Mouse (Mus musculus): ENCODE data around the gene Oprm1. TPM values are rescaled to one million over a fixed set of nuclear protein-coding genes. Genes with fewer than 3 reads are reported as not detected.

Oprm1 gene
- polyA plus RNA-seq, 1 experiment, result 2.1 TPM

DNA sequence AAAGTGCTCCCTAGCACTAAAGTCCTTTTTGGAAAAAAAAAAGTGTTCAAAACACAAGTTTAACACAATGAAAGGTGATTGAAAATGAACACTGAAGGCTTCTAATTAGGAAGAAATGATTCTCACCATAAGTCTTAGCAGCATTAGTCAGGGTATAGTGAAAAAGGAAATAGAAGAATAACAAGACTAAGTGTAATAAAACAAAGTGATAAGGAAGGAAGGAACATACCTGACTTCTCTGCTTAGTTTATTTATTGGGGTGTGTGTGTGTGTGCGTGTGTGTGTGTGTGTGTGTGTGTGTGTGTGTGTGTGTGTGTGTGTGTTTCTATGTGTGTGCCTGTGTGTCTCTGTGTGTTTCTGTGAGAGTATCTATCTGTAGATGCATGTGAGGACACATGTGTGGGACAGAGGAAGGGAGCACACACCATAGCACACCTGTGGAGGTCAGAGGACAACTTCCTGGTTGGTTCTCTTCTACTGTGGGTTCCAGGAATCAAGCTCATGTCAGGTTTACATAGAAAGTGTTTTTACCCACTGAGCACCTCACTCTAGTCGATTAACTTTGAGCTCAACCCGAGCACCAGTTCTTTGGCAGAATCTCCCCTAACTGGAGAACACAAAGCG is 169.4 kb downstream of the Oprm1 start:
- no peaks in the 10 kb centered on the region for H3K4me1 ChIP-seq (ENCODE audit: control insufficient read depth, insufficient read depth, low read length)
- H3K4me3 ChIP-seq (replicated peaks; ENCODE audit: insufficient read depth, low read depth, low read length), result no peak overlapping the region
- WGBS, result 87% methylated on average over 4 of the region's 4 CpGs
- no peak for DNase-seq
- H3K27ac ChIP-seq (ENCODE audit: insufficient read depth, low read length), result no peak overlapping the region
- TF ChIP-seq POLR2A (IDR thresholded peaks at IDR 0.05; ENCODE audit: borderline replicate concordance, insufficient read depth, low read length) (no peak), CTCF (IDR thresholded peaks at IDR 0.05; ENCODE audit: borderline replicate concordance, insufficient read depth, low read depth, low read length) (no peak)
- H3K27me3 ChIP-seq (ENCODE audit: control insufficient read depth, insufficient read depth, low read length), result no peaks in the 10 kb centered on the region

DNA sequence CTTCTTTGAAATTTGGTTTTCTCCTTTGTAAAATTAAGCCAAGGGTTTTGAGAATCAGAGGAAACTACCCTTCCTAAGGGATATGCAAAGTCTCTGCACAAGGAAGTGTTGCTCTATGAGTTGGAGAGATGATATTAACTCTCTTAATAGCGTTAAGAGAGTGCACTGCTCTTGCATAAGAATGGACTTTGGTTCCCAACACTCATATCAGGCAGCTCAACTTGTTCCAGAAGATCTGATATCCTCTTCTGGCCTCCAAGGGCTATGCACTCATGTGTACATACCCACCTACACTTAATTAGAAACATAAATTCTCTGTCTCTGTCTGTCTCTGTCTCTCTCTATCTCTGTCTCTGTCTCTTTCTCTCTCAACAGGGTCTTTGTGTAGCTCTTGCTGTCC is 170.6 kb downstream of the Oprm1 start:
- 56% methylated on average over 1 of the region's 1 CpGs for WGBS
- H3K27ac ChIP-seq (ENCODE audit: insufficient read depth, low read length), result no peak overlapping the region
- TF ChIP-seq POLR2A (IDR thresholded peaks at IDR 0.05; ENCODE audit: borderline replicate concordance, insufficient read depth, low read length) (no peak), CTCF (IDR thresholded peaks at IDR 0.05; ENCODE audit: borderline replicate concordance, insufficient read depth, low read depth, low read length) (no peak)
- H3K4me3 ChIP-seq (replicated peaks; ENCODE audit: insufficient read depth, low read depth, low read length), result no peak overlapping the region
- H3K4me1 ChIP-seq (ENCODE audit: control insufficient read depth, insufficient read depth, low read length), result no peaks in the 10 kb centered on the region
- DNase-seq, result no peak
- no peaks in the 10 kb centered on the region for H3K27me3 ChIP-seq (ENCODE audit: control insufficient read depth, insufficient read depth, low read length)

DNA sequence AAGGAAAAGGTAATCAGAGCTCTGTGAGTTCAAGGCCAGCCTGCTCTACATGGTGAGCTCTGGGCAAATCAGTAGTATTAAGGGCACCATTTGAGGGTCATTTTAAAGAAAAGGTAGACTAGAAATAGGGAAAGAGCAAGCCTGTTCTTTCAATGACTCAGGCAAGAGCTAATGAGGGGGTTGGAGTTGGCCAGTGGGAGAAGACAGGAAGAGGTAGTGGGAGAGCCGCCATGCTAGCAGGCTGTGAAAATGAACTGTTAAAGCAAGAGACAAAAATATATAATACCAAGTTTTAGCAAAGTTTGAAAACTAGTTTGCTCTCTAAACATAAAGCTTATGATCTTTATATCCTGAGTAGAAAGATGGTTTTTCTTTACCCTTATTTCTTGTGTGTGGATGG is 172.1 kb downstream of the Oprm1 start:
- no peak for DNase-seq
- 97% methylated on average over 1 of the region's 1 CpGs for WGBS
- Histone ChIP-seq H3K27ac (ENCODE audit: insufficient read depth, low read length) (no peak overlapping the region), H3K27me3 (ENCODE audit: control insufficient read depth, insufficient read depth, low read length) (no peaks in the 10 kb centered on the region), H3K4me1 (ENCODE audit: control insufficient read depth, insufficient read depth, low read length) (no peaks in the 10 kb centered on the region), H3K4me3 (replicated peaks; ENCODE audit: insufficient read depth, low read depth, low read length) (no peak overlapping the region)
- TF ChIP-seq POLR2A (IDR thresholded peaks at IDR 0.05; ENCODE audit: borderline replicate concordance, insufficient read depth, low read length), result no peak
- TF ChIP-seq CTCF (IDR thresholded peaks at IDR 0.05; ENCODE audit: borderline replicate concordance, insufficient read depth, low read depth, low read length), result no peak

DNA sequence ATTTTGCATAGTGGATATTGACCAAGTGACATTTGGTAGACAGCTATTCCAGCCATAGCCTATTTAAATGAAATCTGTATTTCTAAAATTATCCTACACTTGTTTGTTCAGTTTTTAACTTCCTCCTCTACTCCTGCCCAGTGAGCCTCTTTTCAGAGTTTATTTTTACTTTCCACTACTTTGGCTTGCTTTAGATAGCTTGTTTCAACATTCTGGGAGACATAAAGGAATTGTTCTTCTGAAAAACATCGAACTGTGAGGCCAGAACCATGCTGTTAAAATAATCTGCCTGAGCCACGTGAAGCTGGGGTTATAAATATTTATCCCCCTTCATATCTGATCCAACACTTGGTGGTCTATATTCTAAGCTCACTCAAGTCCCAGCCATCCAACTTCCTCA is 172.6 kb downstream of the Oprm1 start:
- DNase-seq, result no peak
- WGBS, result 39% methylated on average over 2 of the region's 2 CpGs

DNA sequence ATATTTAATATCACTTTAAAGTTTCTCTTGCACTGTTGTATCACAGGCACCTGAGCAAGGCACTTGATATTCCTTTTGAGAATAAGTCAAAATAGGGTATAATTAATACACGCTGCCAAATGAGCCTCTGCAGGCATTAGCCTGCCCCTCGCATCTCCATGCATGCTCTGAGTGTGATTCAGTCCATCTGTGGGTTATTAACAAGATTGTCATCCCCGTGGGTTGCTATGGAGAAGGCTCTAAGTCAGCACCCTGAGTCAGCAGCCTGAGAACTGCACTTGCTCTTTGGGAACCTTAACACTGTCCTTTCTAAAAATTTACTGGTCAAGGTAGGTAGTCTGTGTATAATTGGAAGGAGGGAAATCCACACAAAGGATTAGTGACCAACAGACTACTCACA is 176.5 kb downstream of the Oprm1 start:
- Histone ChIP-seq H3K27me3 (ENCODE audit: control insufficient read depth, insufficient read depth, low read length) (no peaks in the 10 kb centered on the region), H3K4me1 (ENCODE audit: control insufficient read depth, insufficient read depth, low read length) (no peaks in the 10 kb centered on the region; the same call in 1 of the 2 replicates), H3K4me3 (replicated peaks; ENCODE audit: insufficient read depth, low read depth, low read length) (no peak overlapping the region), H3K27ac (ENCODE audit: insufficient read depth, low read length) (no peak overlapping the region)
- 34% methylated on average over 3 of the region's 3 CpGs for WGBS
- TF ChIP-seq CTCF (IDR thresholded peaks at IDR 0.05; ENCODE audit: borderline replicate concordance, insufficient read depth, low read depth, low read length) (no peak), POLR2A (IDR thresholded peaks at IDR 0.05; ENCODE audit: borderline replicate concordance, insufficient read depth, low read length) (no peak)
- DNase-seq, result no peak

More for the DNA sequence above, 172.6 kb downstream of the Oprm1 start:
- no peak for TF ChIP-seq POLR2A (IDR thresholded peaks at IDR 0.05; ENCODE audit: borderline replicate concordance, insufficient read depth, low read length)
- TF ChIP-seq CTCF (IDR thresholded peaks at IDR 0.05; ENCODE audit: borderline replicate concordance, insufficient read depth, low read depth, low read length), result no peak
- no peaks in the 10 kb centered on the region; the same call in 1 of the 2 replicates for H3K4me1 ChIP-seq (ENCODE audit: control insufficient read depth, insufficient read depth, low read length)
- H3K27me3 ChIP-seq (ENCODE audit: control insufficient read depth, insufficient read depth, low read length), result no peaks in the 10 kb centered on the region
- no peak overlapping the region for H3K27ac ChIP-seq (ENCODE audit: insufficient read depth, low read length)
- no peak overlapping the region for H3K4me3 ChIP-seq (replicated peaks; ENCODE audit: insufficient read depth, low read depth, low read length)

DNA sequence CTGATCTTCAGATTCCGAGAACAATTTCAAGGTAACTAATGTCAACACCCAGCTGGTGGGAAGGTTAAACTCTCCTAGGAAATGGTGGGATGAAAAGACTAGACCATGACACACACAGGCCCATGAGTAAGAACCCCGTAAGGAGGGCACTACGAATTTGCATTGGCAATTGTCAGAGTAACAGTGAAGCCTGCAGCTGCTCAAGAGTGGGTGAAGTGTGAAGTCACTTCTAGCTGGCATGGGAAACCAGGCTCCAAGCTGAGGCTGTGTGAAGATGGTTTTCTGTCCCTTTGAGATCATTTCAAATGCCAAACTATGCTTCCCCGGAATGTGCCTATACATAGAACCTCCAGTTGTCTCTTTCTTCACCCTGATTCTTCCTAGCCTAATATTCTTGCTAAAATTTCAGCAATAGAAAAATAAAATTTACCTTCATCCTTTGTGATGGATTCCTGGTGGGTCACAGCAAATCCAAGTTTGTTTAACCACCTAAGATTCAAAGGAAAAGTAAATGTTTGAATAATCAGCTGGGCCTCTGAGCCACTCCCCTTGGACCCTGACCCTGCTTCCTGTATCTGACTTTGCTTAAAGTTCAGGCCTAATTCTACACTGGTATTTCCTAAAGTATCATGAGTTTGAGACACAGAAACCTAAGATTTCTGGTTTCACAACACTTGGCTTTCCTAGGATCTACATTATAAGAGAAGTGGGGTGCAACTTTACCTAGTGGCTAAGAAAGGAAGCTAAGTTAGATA is 178.5 kb downstream of the Oprm1 start:
- no peaks in the 10 kb centered on the region; the same call in 1 of the 2 replicates for H3K4me1 ChIP-seq (ENCODE audit: control insufficient read depth, insufficient read depth, low read length)
- no peak overlapping the region for H3K4me3 ChIP-seq (replicated peaks; ENCODE audit: insufficient read depth, low read depth, low read length)
- no peaks in the 10 kb centered on the region for H3K27me3 ChIP-seq (ENCODE audit: control insufficient read depth, insufficient read depth, low read length)
- no peak overlapping the region for H3K27ac ChIP-seq (ENCODE audit: insufficient read depth, low read length)
- 74% methylated on average over 4 of the region's 4 CpGs for WGBS
- no peak for DNase-seq
- TF ChIP-seq CTCF (IDR thresholded peaks at IDR 0.05; ENCODE audit: borderline replicate concordance, insufficient read depth, low read depth, low read length), result no peak
- TF ChIP-seq POLR2A (IDR thresholded peaks at IDR 0.05; ENCODE audit: borderline replicate concordance, insufficient read depth, low read length), result no peak

DNA sequence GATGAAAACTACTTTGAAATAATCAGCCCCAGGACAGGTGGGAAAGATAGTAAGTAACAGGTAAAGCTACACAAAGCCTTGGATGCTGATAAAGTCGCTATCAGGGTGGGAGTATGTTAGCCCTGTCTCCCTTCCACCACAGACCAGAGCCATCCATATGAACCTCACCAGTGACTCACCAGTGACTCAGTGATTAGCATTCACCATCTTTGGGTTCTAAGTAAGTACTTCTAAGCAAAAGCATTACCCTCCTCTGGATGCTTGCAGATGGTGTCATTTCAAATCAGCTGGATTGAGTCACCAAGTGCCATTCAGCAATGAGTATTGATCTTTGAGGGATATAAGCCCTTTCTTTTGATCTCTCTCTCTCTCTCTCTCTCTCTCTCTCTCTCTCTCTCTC is 194.8 kb downstream of the Oprm1 start:
- TF ChIP-seq CTCF (IDR thresholded peaks at IDR 0.05; ENCODE audit: borderline replicate concordance, insufficient read depth, low read depth, low read length) (no peak), POLR2A (IDR thresholded peaks at IDR 0.05; ENCODE audit: borderline replicate concordance, insufficient read depth, low read length) (no peak)
- WGBS, result 66% methylated on average over 1 of the region's 1 CpGs
- DNase-seq, result no peak
- Histone ChIP-seq H3K4me3 (replicated peaks; ENCODE audit: insufficient read depth, low read depth, low read length) (no peak overlapping the region), H3K4me1 (ENCODE audit: control insufficient read depth, insufficient read depth, low read length) (no peaks in the 10 kb centered on the region), H3K27ac (ENCODE audit: insufficient read depth, low read length) (no peak overlapping the region), H3K27me3 (ENCODE audit: control insufficient read depth, insufficient read depth, low read length) (no peaks in the 10 kb centered on the region)

DNA sequence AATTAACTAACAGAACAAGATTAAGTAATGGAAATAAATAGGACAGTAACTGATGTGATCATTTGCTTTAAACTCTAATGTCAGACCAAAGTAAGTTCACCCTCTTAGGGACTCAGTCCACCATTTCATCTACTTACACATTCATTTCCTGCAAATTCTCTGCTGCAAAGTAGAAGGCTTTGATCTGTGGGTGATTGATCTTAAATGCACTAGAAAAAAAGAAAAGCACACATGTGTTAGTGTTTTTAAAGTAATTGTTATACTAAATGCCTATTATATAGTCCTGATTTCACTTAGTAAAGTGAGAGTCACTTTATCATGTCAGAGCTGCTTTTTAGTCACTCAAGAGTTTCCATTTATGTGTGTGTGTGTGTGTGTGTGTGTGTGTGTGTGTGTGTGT is 196.2 kb downstream of the Oprm1 start:
- no peak for DNase-seq
- no peak overlapping the region for H3K27ac ChIP-seq (ENCODE audit: insufficient read depth, low read length)
- no peaks in the 10 kb centered on the region for H3K27me3 ChIP-seq (ENCODE audit: control insufficient read depth, insufficient read depth, low read length)
- no peaks in the 10 kb centered on the region for H3K4me1 ChIP-seq (ENCODE audit: control insufficient read depth, insufficient read depth, low read length)
- TF ChIP-seq POLR2A (IDR thresholded peaks at IDR 0.05; ENCODE audit: borderline replicate concordance, insufficient read depth, low read length) (no peak), CTCF (IDR thresholded peaks at IDR 0.05; ENCODE audit: borderline replicate concordance, insufficient read depth, low read depth, low read length) (no peak)
- H3K4me3 ChIP-seq (replicated peaks; ENCODE audit: insufficient read depth, low read depth, low read length), result no peak overlapping the region
